8 mouse cellular contexts compared by ENCODE assay signal in genomic region chr10:20723521-20723915, GRCm38 (mm10). TPM values are rescaled to one million over a fixed set of nuclear protein-coding genes. Genes with fewer than 3 reads are reported as not detected.
A peak's percentile ranks its signal among the peaks of the same experiment; 100 is the strongest.
DNase-seq lines count a peak whose midpoint lies in the region; ATAC-seq lines count a peak whose summit lies in the region.

No protein-coding gene starts in this region.

- peak overlapping the region; percentile 52 for H3K27ac ChIP-seq in kidney, embryonic 16.5 days (ENCODE audit: low read length)
- H3K27ac ChIP-seq in embryonic facial prominence, embryonic 12.5 days, result peak overlapping the region; percentile 75
- H3K27ac ChIP-seq in hindbrain, embryonic 13.5 days, result peak overlapping the region; percentile 52
- peak overlapping the region; percentile 55 for H3K27ac ChIP-seq in midbrain, embryonic 14.5 days (replicated peaks; ENCODE audit: low read depth, low read length)

- no peaks in the 10 kb centered on the region for H3K36me3 ChIP-seq in kidney, embryonic 16.5 days (ENCODE audit: insufficient read depth, low read length)
- no peaks in the 10 kb centered on the region for H3K36me3 ChIP-seq in embryonic facial prominence, embryonic 12.5 days
- H3K36me3 ChIP-seq in hindbrain, embryonic 13.5 days, result no peaks in the 10 kb centered on the region
- no peaks in the 10 kb centered on the region for H3K36me3 ChIP-seq in midbrain, embryonic 14.5 days (ENCODE audit: control insufficient read depth, insufficient read depth, low read length)

- no peaks in the 10 kb centered on the region for H3K9me3 ChIP-seq in kidney, embryonic 16.5 days (ENCODE audit: low read length)
- no peaks in the 10 kb centered on the region for H3K9me3 ChIP-seq in embryonic facial prominence, embryonic 12.5 days
- H3K9me3 ChIP-seq in hindbrain, embryonic 13.5 days, result no peaks in the 10 kb centered on the region
- H3K9me3 ChIP-seq in midbrain, embryonic 14.5 days (ENCODE audit: control insufficient read depth, low read length), result no peaks in the 10 kb centered on the region

- no peak for ATAC-seq in kidney, embryonic 16.5 days (ENCODE audit: low FRiP score, low TSS enrichment)
- ATAC-seq in embryonic facial prominence, embryonic 12.5 days (ENCODE audit: insufficient number of reproducible peaks, insufficient read depth, low FRiP score, low TSS enrichment), result no peak
- ATAC-seq in hindbrain, embryonic 13.5 days (ENCODE audit: low FRiP score), result peak; percentile 67
- no peak for ATAC-seq in midbrain, embryonic 14.5 days (ENCODE audit: low FRiP score, low TSS enrichment)

- no peaks in the 10 kb centered on the region for H3K27me3 ChIP-seq in kidney, embryonic 16.5 days (ENCODE audit: insufficient read depth, low read length)
- no peaks in the 10 kb centered on the region for H3K27me3 ChIP-seq in embryonic facial prominence, embryonic 12.5 days
- no peaks in the 10 kb centered on the region for H3K27me3 ChIP-seq in hindbrain, embryonic 13.5 days
- no peaks in the 10 kb centered on the region for H3K27me3 ChIP-seq in midbrain, embryonic 14.5 days (ENCODE audit: control insufficient read depth, insufficient read depth, low read length)

- H3K4me1 ChIP-seq in kidney, embryonic 16.5 days (ENCODE audit: insufficient read depth, low read length), result peaks cover 15% of the 10 kb centered on the region
- peaks cover 25% of the 10 kb centered on the region for H3K4me1 ChIP-seq in embryonic facial prominence, embryonic 12.5 days
- peaks cover 32% of the 10 kb centered on the region for H3K4me1 ChIP-seq in hindbrain, embryonic 13.5 days (replicated peaks)
- peaks cover 14% of the 10 kb centered on the region; the same call in 1 of the 2 replicates for H3K4me1 ChIP-seq in midbrain, embryonic 14.5 days (ENCODE audit: control insufficient read depth, insufficient read depth, low read length)

- DNase-seq in kidney, adult 8-10 months, result no peak
- DNase-seq in midbrain, embryonic 14.5 days, result peak; percentile 55
- DNase-seq in thymus, postnatal 4 days, result no peak
- no peak for DNase-seq in left cerebral cortex, adult 11 months (ENCODE audit: low spot score)
- DNase-seq in thymus, adult 18-20 months, result no peak

- H3K9ac ChIP-seq in kidney, embryonic 16.5 days (replicated peaks; ENCODE audit: low read length), result peak overlapping the region; percentile 1; the same call in 1 of the 2 replicates
- H3K9ac ChIP-seq in embryonic facial prominence, embryonic 12.5 days, result peak overlapping the region; percentile 49
- H3K9ac ChIP-seq in hindbrain, embryonic 13.5 days, result peak overlapping the region; percentile 49; the same call in 1 of the 2 replicates
- 0 out of 2 replicates have a peak overlapping the region, but pooled peaks have one; percentile 7 for H3K9ac ChIP-seq in midbrain, embryonic 14.5 days (replicated peaks; ENCODE audit: low read length)

- WGBS in kidney, embryonic 16.5 days, result 30% methylated on average over 3 of the region's 3 CpGs
- 29% methylated on average over 3 of the region's 3 CpGs for WGBS in embryonic facial prominence, embryonic 12.5 days
- WGBS in hindbrain, embryonic 13.5 days, result 30% methylated on average over 3 of the region's 3 CpGs
- WGBS in midbrain, embryonic 14.5 days, result 30% methylated on average over 3 of the region's 3 CpGs

- H3K4me2 ChIP-seq in kidney, embryonic 16.5 days (replicated peaks; ENCODE audit: low read depth, low read length), result peak overlapping the region; percentile 70
- peak overlapping the region; percentile 56 for H3K4me2 ChIP-seq in embryonic facial prominence, embryonic 12.5 days (replicated peaks)
- peak overlapping the region; percentile 49 for H3K4me2 ChIP-seq in hindbrain, embryonic 13.5 days
- peak overlapping the region; percentile 56 for H3K4me2 ChIP-seq in midbrain, embryonic 14.5 days (ENCODE audit: low read length)

- H3K4me3 ChIP-seq in kidney, embryonic 16.5 days (ENCODE audit: low read length), result peak overlapping the region; percentile 25
- H3K4me3 ChIP-seq in embryonic facial prominence, embryonic 12.5 days, result peak overlapping the region; percentile 39
- peak overlapping the region; percentile 3; the same call in 1 of the 2 replicates for H3K4me3 ChIP-seq in hindbrain, embryonic 13.5 days
- 0 out of 2 replicates have a peak overlapping the region, but pooled peaks have one; percentile 16 for H3K4me3 ChIP-seq in midbrain, embryonic 14.5 days (replicated peaks; ENCODE audit: low read depth, low read length)

RNA-seq across cellular contexts. Expression of gene Pde7b, which starts 1.4 kb away (rescaled TPM):
- 2.4 and 5.3 TPM in 2 replicates for polyA plus RNA-seq in kidney, embryonic 16.5 days (2015; fragmentation: Nextera tagmentation; extraction: Ambion mirVana)
- 14.4 and 14.6 TPM in 2 replicates for polyA plus RNA-seq in embryonic facial prominence, embryonic 12.5 days (2016; fragmentation: Nextera tagmentation; extraction: Ambion mirVana)
- 2.4 TPM in 2 replicates for polyA plus RNA-seq in hindbrain, embryonic 13.5 days (2015; fragmentation: Nextera tagmentation; extraction: Ambion mirVana)
- 1.9 and 2.0 TPM in 2 replicates for polyA plus RNA-seq in midbrain, embryonic 14.5 days (2014; fragmentation: Nextera tagmentation; extraction: Ambion mirVana)
